Mouse (Mus musculus): ENCODE results near the gene Trabd2b. TPM values are rescaled to one million over a fixed set of nuclear protein-coding genes. Genes with fewer than 3 reads are reported as not detected.

Gene Trabd2b
- polyA plus RNA-seq, 1 experiment from 2014 or later: 2.4 TPM

DNA sequence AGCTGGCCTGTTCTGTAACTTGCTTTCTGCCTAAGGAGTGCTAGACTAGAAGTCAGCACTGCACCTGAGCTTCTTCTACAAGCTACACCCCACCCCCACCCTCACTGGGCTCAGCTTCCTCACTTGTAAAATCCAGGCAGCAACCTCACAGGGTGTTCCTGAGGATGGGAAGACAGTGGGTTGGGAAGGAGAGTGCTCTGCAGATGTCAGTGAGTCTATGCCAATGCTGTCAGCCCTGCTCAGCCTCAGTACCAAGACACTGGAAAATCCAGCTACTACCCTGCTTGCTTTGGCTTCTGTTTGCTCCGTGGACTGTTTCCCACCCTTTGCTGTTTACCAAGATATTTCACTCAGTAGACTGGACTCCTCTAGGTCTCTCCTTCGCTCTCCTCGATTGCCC is 36.1 kb downstream of the Trabd2b start:
- ATAC-seq: no peak
- no peak overlapping the region for H3K4me2 ChIP-seq (replicated peaks; ENCODE audit: low read depth, low read length)
- H3K27me3 ChIP-seq (replicated peaks; ENCODE audit: insufficient read depth, low read length): no peaks in the 10 kb centered on the region
- no peak overlapping the region for H3K4me3 ChIP-seq (ENCODE audit: low read depth, low read length)
- H3K9me3 ChIP-seq (ENCODE audit: low read length): no peaks in the 10 kb centered on the region
- no peak for DNase-seq (ENCODE audit: low spot score)
- no peak overlapping the region for H3K9ac ChIP-seq (replicated peaks; ENCODE audit: low read depth)
- H3K27ac ChIP-seq (ENCODE audit: low read length): no peak overlapping the region
- TF ChIP-seq EP300 (IDR thresholded peaks at IDR 0.05) (no peak), CTCF (IDR thresholded peaks at IDR 0.05) (no peak)
- no peaks in the 10 kb centered on the region for H3K4me1 ChIP-seq (ENCODE audit: insufficient read depth, low read depth, low read length)
- 56% methylated on average over 3 of the region's 3 CpGs for WGBS
- H3K36me3 ChIP-seq (ENCODE audit: insufficient read depth, low read length): no peaks in the 10 kb centered on the region

DNA sequence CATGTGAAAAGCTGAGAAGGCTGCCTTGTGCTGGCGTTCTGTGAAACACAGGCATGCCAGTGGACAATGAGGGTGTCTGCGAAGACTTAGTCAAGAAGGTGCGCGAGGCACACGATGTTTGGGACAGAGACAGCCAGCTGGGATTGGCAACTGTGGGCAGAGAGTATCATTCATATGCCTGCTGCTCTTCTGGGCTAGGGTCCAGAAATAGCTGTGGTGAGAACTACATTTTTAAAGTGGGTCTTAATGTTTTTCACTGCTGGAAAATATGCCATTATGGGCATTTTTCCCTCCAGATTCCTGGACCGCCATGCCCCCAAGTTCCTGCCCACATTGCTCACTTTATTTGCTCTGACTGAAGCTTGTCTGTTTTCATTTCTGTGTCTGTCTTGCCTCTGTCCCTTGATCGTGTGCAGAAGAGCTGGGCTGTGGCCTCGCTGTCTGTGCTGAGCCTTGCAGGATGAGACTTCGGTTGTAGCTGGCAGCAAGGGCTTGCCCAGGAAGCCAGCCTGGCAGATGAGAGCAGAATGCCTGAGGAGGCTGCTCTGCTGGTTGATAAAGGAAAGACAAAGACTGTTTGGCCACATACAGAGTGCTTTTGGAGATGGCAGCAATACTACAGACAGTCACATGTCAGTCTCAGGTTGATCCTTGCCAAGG is 42.0 kb downstream of the Trabd2b start:
- 78% methylated on average over 9 of the region's 9 CpGs for WGBS
- Histone ChIP-seq H3K27ac (ENCODE audit: low read length) (no peak overlapping the region), H3K4me2 (replicated peaks; ENCODE audit: low read depth, low read length) (no peak overlapping the region), H3K27me3 (replicated peaks; ENCODE audit: insufficient read depth, low read length) (no peaks in the 10 kb centered on the region), H3K4me1 (ENCODE audit: insufficient read depth, low read depth, low read length) (no peaks in the 10 kb centered on the region), H3K4me3 (ENCODE audit: low read depth, low read length) (no peak overlapping the region), H3K9me3 (ENCODE audit: low read length) (no peaks in the 10 kb centered on the region), H3K9ac (replicated peaks; ENCODE audit: low read depth) (no peak overlapping the region), H3K36me3 (ENCODE audit: insufficient read depth, low read length) (no peaks in the 10 kb centered on the region)
- DNase-seq (ENCODE audit: low spot score) (no peak), ATAC-seq (no peak)
- TF ChIP-seq CTCF (IDR thresholded peaks at IDR 0.05) (no peak), EP300 (IDR thresholded peaks at IDR 0.05) (no peak)

DNA sequence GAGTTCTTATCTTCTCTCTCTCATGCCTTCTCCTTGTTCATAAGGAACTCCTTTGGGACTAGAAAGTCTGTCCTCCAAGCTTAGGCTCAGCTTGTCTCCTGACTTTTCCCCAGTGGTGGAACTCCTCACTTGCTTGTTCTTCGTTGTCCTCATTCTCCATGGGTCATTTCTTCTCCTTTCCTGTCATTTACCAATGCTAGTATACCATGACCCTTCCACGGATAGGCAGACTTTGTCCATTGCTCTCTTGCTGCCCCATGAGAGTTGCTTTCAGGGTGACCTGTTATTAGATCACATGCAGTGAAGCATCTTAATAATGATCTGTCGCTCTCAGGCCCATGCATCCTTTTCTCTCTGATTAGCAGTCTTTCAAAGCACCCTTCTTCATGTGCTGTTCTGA is 46.6 kb downstream of the Trabd2b start:
- no peaks in the 10 kb centered on the region for H3K36me3 ChIP-seq (ENCODE audit: insufficient read depth, low read length)
- no peaks in the 10 kb centered on the region for H3K4me1 ChIP-seq (ENCODE audit: insufficient read depth, low read depth, low read length)
- WGBS: 73% methylated on average over 3 of the region's 3 CpGs
- no peak overlapping the region for H3K9ac ChIP-seq (replicated peaks; ENCODE audit: low read depth)
- ATAC-seq (no peak), DNase-seq (ENCODE audit: low spot score) (no peak)
- H3K27me3 ChIP-seq (replicated peaks; ENCODE audit: insufficient read depth, low read length): no peaks in the 10 kb centered on the region
- no peak for TF ChIP-seq CTCF (IDR thresholded peaks at IDR 0.05)
- TF ChIP-seq EP300 (IDR thresholded peaks at IDR 0.05): no peak
- H3K9me3 ChIP-seq (ENCODE audit: low read length): no peaks in the 10 kb centered on the region
- no peak overlapping the region for H3K4me3 ChIP-seq (ENCODE audit: low read depth, low read length)
- no peak overlapping the region for H3K4me2 ChIP-seq (replicated peaks; ENCODE audit: low read depth, low read length)
- H3K27ac ChIP-seq (ENCODE audit: low read length): no peak overlapping the region

- WGBS: 65% methylated on average over 4 of the region's 4 CpGs
- no peak for TF ChIP-seq EP300 (IDR thresholded peaks at IDR 0.05)
- Histone ChIP-seq H3K9ac (replicated peaks; ENCODE audit: low read depth) (no peak overlapping the region), H3K4me3 (ENCODE audit: low read depth, low read length) (no peak overlapping the region), H3K27ac (ENCODE audit: low read length) (no peak overlapping the region), H3K27me3 (replicated peaks; ENCODE audit: insufficient read depth, low read length) (no peaks in the 10 kb centered on the region), H3K9me3 (ENCODE audit: low read length) (no peaks in the 10 kb centered on the region), H3K36me3 (ENCODE audit: insufficient read depth, low read length) (no peaks in the 10 kb centered on the region), H3K4me2 (replicated peaks; ENCODE audit: low read depth, low read length) (no peak overlapping the region), H3K4me1 (ENCODE audit: insufficient read depth, low read depth, low read length) (no peaks in the 10 kb centered on the region)
- DNase-seq (ENCODE audit: low spot score): no peak
- ATAC-seq: no peak
Observed at GRCm38 (mm10) chr4:114454016-114454415, 47.5 kb downstream of the Trabd2b start.

GRCm38 (mm10) chr4:114454495-114455186 is 48.1 kb downstream of the Trabd2b start:
- H3K4me2 ChIP-seq (replicated peaks; ENCODE audit: low read depth, low read length): no peak overlapping the region
- H3K4me3 ChIP-seq (ENCODE audit: low read depth, low read length): no peak overlapping the region
- no peaks in the 10 kb centered on the region for H3K36me3 ChIP-seq (ENCODE audit: insufficient read depth, low read length)
- no peaks in the 10 kb centered on the region for H3K27me3 ChIP-seq (replicated peaks; ENCODE audit: insufficient read depth, low read length)
- no peak overlapping the region for H3K9ac ChIP-seq (replicated peaks; ENCODE audit: low read depth)
- WGBS: 71% methylated on average over 3 of the region's 3 CpGs
- no peak for ATAC-seq
- H3K27ac ChIP-seq (ENCODE audit: low read length): no peak overlapping the region
- no peak for DNase-seq (ENCODE audit: low spot score)
- TF ChIP-seq CTCF (IDR thresholded peaks at IDR 0.05) (no peak), EP300 (IDR thresholded peaks at IDR 0.05) (no peak)
- H3K9me3 ChIP-seq (ENCODE audit: low read length): no peaks in the 10 kb centered on the region
- H3K4me1 ChIP-seq (ENCODE audit: insufficient read depth, low read depth, low read length): no peaks in the 10 kb centered on the region

- DNase-seq (ENCODE audit: low spot score) (no peak), ATAC-seq (no peak)
- no peak overlapping the region for H3K4me2 ChIP-seq (replicated peaks; ENCODE audit: low read depth, low read length)
- no peaks in the 10 kb centered on the region for H3K36me3 ChIP-seq (ENCODE audit: insufficient read depth, low read length)
- H3K27ac ChIP-seq (ENCODE audit: low read length): no peak overlapping the region
- H3K27me3 ChIP-seq (replicated peaks; ENCODE audit: insufficient read depth, low read length): no peaks in the 10 kb centered on the region
- no peak overlapping the region for H3K9ac ChIP-seq (replicated peaks; ENCODE audit: low read depth)
- no peak overlapping the region for H3K4me3 ChIP-seq (ENCODE audit: low read depth, low read length)
- H3K4me1 ChIP-seq (ENCODE audit: insufficient read depth, low read depth, low read length): no peaks in the 10 kb centered on the region
- H3K9me3 ChIP-seq (ENCODE audit: low read length): no peaks in the 10 kb centered on the region
- TF ChIP-seq EP300 (IDR thresholded peaks at IDR 0.05) (no peak), CTCF (IDR thresholded peaks at IDR 0.05) (no peak)
- 81% methylated on average over 2 of the region's 2 CpGs for WGBS
Observed at GRCm38 (mm10) chr4:114457111-114457510, 50.6 kb downstream of the Trabd2b start.

Measured in lung, postnatal 0 days (tissue).